Mouse (Mus musculus) limb, embryonic 10.5 days (tissue): ENCODE measurements around the gene Slc16a8. TPM values are rescaled to one million over a fixed set of nuclear protein-coding genes. Genes with fewer than 3 reads are reported as not detected.
A peak's percentile ranks its signal among the peaks of the same experiment; 100 is the strongest.

ENCODE experiments used
- DNase-seq: peaks from one replicate; pipeline ENCODE4 v3.0.0-alpha.2; 2017; ENCODE audit warnings: low spot score
- H3K27ac ChIP-seq: fragments of 300-500 bp; sonication (generic); 2 replicates; pipeline ENCODE4 v1.5.1; 2016; ENCODE audit warnings: mild to moderate bottlenecking
- H3K27me3 ChIP-seq: fragments of 300-500 bp; sonication (generic); 2 replicates; pipeline ENCODE4 v1.6.1; 2016; ENCODE audit warnings: low read depth, mild to moderate bottlenecking; ENCODE audit not compliant: poor library complexity, severe bottlenecking
- H3K36me3 ChIP-seq: fragments of 300-500 bp; sonication (generic); 2 replicates; pipeline ENCODE4 v1.6.1; 2016; ENCODE audit warnings: mild to moderate bottlenecking, moderate library complexity
- H3K4me1 ChIP-seq: fragments of 300-500 bp; sonication (generic); 2 replicates; pipeline ENCODE4 v1.6.1; 2016
- H3K4me3 ChIP-seq: fragments of 300-500 bp; sonication (generic); 2 replicates; pipeline ENCODE4 v1.5.1; 2016; ENCODE audit warnings: mild to moderate bottlenecking, moderate library complexity
- H3K9me3 ChIP-seq: fragments of 300-500 bp; sonication (generic); replicated peaks from 2 replicates; pipeline ENCODE4 v1.6.1; 2016; ENCODE audit warnings: mild to moderate bottlenecking
- WGBS: fragments of 180-500 bp; shearing (Covaris S2); methylation state at CpG from one replicate; pipeline ENCODE4 v1.1.7; 2016; 5-methylcytosine and 5-hydroxymethylcytosine counted together
- polyA plus RNA-seq: library from polyadenylated mRNA; unstranded; fragments of >200 nt; fragmentation: Nextera tagmentation; extraction: Ambion mirVana; gene quantifications from 2 replicates; pipeline ENCODE4 v1.2.1, GENCODE M21; 2016

Slc16a8 gene
- polyA plus RNA-seq, 1 experiment from 2014 or later = not detected

- Histone ChIP-seq H3K4me1 (peaks cover 19% of the 10 kb centered on the region), H3K4me3 (no peak overlapping the region), H3K27ac (no peak overlapping the region), H3K9me3 (no peaks in the 10 kb centered on the region), H3K36me3 (peaks cover 4% of the 10 kb centered on the region), H3K27me3 (no peaks in the 10 kb centered on the region)
- no peak for DNase-seq
- 80% methylated on average over 1 of the region's 1 CpGs for WGBS
These were observed 26.8 kb upstream of the Slc16a8 start for GRCm38 (mm10) chr15:79281389-79281788.

DNA sequence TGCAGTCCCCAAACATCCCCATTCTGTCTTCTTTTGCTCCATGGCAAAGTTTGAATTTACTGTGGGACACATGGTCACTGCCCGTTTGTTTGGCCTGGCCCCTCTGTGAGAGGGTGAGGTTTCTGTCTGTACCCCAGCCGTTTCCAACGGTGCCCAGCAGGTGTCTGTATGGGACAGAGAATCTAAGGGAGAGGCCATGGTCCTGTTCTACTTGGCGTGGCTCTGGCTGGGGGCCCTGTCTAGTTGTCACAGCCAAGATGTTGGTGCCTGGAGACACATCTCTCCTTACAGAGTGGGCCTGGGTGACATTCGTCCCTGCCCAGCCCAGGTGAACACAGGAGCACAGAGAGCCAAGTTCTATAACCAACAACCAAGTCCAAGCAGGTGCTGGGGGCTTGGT lies 26.3 kb upstream of the Slc16a8 start:
- DNase-seq = no peak
- 72% methylated on average over 5 of the region's 5 CpGs for WGBS
- Histone ChIP-seq H3K4me1 (peaks cover 18% of the 10 kb centered on the region), H3K36me3 (no peaks in the 10 kb centered on the region), H3K9me3 (no peaks in the 10 kb centered on the region), H3K27ac (0 out of 2 replicates have a peak overlapping the region, but pooled peaks have one; percentile 4), H3K27me3 (no peaks in the 10 kb centered on the region), H3K4me3 (no peak overlapping the region)

DNA sequence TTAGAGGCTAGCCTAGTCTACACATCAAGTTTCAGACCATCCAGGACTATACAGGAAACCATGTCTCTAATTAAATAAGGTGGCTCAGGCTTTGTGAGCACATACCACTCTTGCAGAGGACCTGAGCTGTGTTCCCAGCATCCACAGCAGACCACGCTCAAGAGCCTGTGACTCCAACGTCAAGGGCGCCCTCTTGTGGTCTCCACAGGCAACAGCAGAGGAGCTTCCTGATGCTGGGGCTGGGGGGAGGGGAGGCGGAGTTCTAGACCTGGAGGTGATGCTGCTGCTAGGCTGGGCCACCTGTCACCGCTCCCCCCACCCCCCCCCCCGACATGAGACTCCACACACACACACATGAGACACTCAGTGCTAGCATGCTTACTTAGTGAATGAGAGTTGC lies 25.6 kb upstream of the Slc16a8 start:
- H3K27ac ChIP-seq = no peak overlapping the region
- no peak for DNase-seq
- no peak overlapping the region for H3K4me3 ChIP-seq
- H3K27me3 ChIP-seq = no peaks in the 10 kb centered on the region
- no peaks in the 10 kb centered on the region for H3K9me3 ChIP-seq
- H3K4me1 ChIP-seq = peaks cover 11% of the 10 kb centered on the region
- H3K36me3 ChIP-seq = no peaks in the 10 kb centered on the region
- 24% methylated on average over 6 of the region's 6 CpGs for WGBS

GRCm38 (mm10) chr15:79277728-79278127 lies 23.2 kb upstream of the Slc16a8 start:
- no peak for DNase-seq
- H3K9me3 ChIP-seq = no peaks in the 10 kb centered on the region
- 70% methylated on average over 10 of the region's 10 CpGs for WGBS

GRCm38 (mm10) chr15:79273020-79273419 lies 18.5 kb upstream of the Slc16a8 start:
- Histone ChIP-seq H3K9me3 (no peaks in the 10 kb centered on the region), H3K36me3 (no peaks in the 10 kb centered on the region), H3K4me3 (no peak overlapping the region), H3K27me3 (peaks cover 38% of the 10 kb centered on the region), H3K4me1 (peaks cover 18% of the 10 kb centered on the region), H3K27ac (no peak overlapping the region)
- DNase-seq = no peak
- WGBS = 65% methylated on average over 10 of the region's 10 CpGs

More at GRCm38 (mm10) chr15:79277728-79278127, 23.2 kb upstream of the Slc16a8 start:
- Histone ChIP-seq H3K4me3 (no peak overlapping the region), H3K27ac (no peak overlapping the region), H3K27me3 (peaks cover 11% of the 10 kb centered on the region; the same call in 1 of the 2 replicates), H3K4me1 (peaks cover 16% of the 10 kb centered on the region), H3K36me3 (no peaks in the 10 kb centered on the region)

- peak; percentile 71 for DNase-seq
- no peaks in the 10 kb centered on the region for H3K9me3 ChIP-seq
- 15% methylated on average over 17 of the region's 17 CpGs for WGBS
- peaks cover 44% of the 10 kb centered on the region for H3K27me3 ChIP-seq
- H3K4me3 ChIP-seq = peak overlapping the region; percentile 49
- H3K27ac ChIP-seq = no peak overlapping the region
- peaks cover 18% of the 10 kb centered on the region for H3K4me1 ChIP-seq
- H3K36me3 ChIP-seq = no peaks in the 10 kb centered on the region
These were observed 16.7 kb upstream of the Slc16a8 start for GRCm38 (mm10) chr15:79271124-79271746.

GRCm38 (mm10) chr15:79270317-79271123 lies 16.0 kb upstream of the Slc16a8 start:
- DNase-seq = peak; percentile 77
- peaks cover 44% of the 10 kb centered on the region for H3K27me3 ChIP-seq

DNA sequence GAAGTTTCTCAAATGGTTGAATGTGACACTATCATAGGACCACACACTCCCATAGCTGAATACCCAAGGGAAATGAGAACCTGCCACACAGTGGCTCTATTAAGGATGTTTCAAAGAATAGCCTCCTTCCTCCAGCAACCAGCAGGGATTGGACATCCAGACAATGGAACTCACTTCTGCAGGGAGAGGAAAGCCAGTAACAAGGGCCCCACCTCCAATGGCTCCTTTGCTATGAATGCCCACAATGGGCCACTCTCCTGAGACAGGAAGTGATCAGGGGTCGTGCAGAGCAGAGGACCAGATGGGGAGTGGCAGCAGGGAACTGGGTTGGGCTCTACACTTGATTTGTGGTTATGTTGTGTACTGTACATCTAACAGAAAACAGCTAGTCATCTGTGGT lies 14.0 kb upstream of the Slc16a8 start:
- H3K4me3 ChIP-seq = no peak overlapping the region
- WGBS = 14% methylated on average over 1 of the region's 1 CpGs
- H3K27ac ChIP-seq = no peak overlapping the region
- no peak for DNase-seq
- H3K4me1 ChIP-seq = peaks cover 14% of the 10 kb centered on the region
- H3K9me3 ChIP-seq = no peaks in the 10 kb centered on the region
- H3K27me3 ChIP-seq = peaks cover 49% of the 10 kb centered on the region
- no peaks in the 10 kb centered on the region for H3K36me3 ChIP-seq

More at GRCm38 (mm10) chr15:79270317-79271123, 16.0 kb upstream of the Slc16a8 start:
- 3% methylated on average over 33 of the region's 33 CpGs for WGBS
- no peaks in the 10 kb centered on the region for H3K9me3 ChIP-seq
- no peaks in the 10 kb centered on the region for H3K36me3 ChIP-seq
- peak overlapping the region; percentile 49 for H3K4me3 ChIP-seq
- no peak overlapping the region; the same call in 1 of the 2 replicates for H3K27ac ChIP-seq
- H3K4me1 ChIP-seq = peaks cover 18% of the 10 kb centered on the region

- DNase-seq = no peak
- WGBS = 76% methylated on average over 4 of the region's 4 CpGs
- Histone ChIP-seq H3K9me3 (no peaks in the 10 kb centered on the region), H3K27ac (no peak overlapping the region), H3K36me3 (no peaks in the 10 kb centered on the region), H3K4me1 (peaks cover 24% of the 10 kb centered on the region), H3K27me3 (peaks cover 62% of the 10 kb centered on the region), H3K4me3 (no peak overlapping the region)
These were observed 10.8 kb upstream of the Slc16a8 start for GRCm38 (mm10) chr15:79265384-79265783.

DNA sequence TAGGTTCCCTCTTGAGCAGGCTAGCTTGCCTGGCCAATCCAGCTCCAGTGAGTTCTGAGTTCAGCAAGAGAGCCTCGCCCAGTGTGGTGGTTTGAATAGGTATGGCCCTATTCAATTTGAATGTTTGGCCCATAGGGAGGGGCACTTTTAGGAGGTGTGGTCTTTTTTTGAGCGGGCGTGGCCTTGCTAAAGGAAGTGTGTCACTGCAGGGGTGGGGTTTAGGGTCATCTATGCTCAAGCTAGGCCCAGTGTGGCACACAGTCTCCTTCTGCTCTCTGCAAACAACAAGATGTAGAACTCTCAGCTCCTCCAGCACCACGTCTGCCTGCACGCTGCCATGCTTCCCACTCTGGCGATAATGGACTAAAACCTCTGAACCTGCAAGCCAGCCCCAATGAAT lies 9.2 kb upstream of the Slc16a8 start:
- Histone ChIP-seq H3K27me3 (peaks cover 66% of the 10 kb centered on the region), H3K36me3 (no peaks in the 10 kb centered on the region), H3K4me3 (no peak overlapping the region), H3K27ac (no peak overlapping the region), H3K4me1 (peaks cover 28% of the 10 kb centered on the region), H3K9me3 (no peaks in the 10 kb centered on the region)
- 92% methylated on average over 6 of the region's 6 CpGs for WGBS
- no peak for DNase-seq

GRCm38 (mm10) chr15:79262786-79263309 lies 8.3 kb upstream of the Slc16a8 start:
- Histone ChIP-seq H3K4me1 (peaks cover 35% of the 10 kb centered on the region), H3K27me3 (peaks cover 66% of the 10 kb centered on the region), H3K9me3 (no peaks in the 10 kb centered on the region), H3K36me3 (no peaks in the 10 kb centered on the region), H3K4me3 (no peak overlapping the region), H3K27ac (no peak overlapping the region)
- no peak for DNase-seq
- WGBS = 99% methylated on average over 3 of the region's 3 CpGs

- no peaks in the 10 kb centered on the region for H3K36me3 ChIP-seq
- peak overlapping the region; percentile 83 for H3K4me3 ChIP-seq
- H3K9me3 ChIP-seq = no peaks in the 10 kb centered on the region
- peak; percentile 61 for DNase-seq
- H3K27ac ChIP-seq = no peak overlapping the region
- H3K4me1 ChIP-seq = peaks cover 35% of the 10 kb centered on the region
- 24% methylated on average over 13 of the region's 13 CpGs for WGBS
- peaks cover 61% of the 10 kb centered on the region for H3K27me3 ChIP-seq
These were observed 7.8 kb upstream of the Slc16a8 start for GRCm38 (mm10) chr15:79262375-79262774.

- peaks cover 35% of the 10 kb centered on the region for H3K4me1 ChIP-seq
- 1% methylated on average over 26 of the region's 28 CpGs for WGBS
- peaks cover 61% of the 10 kb centered on the region for H3K27me3 ChIP-seq
- H3K9me3 ChIP-seq = no peaks in the 10 kb centered on the region
- H3K36me3 ChIP-seq = no peaks in the 10 kb centered on the region
- DNase-seq = peak; percentile 64
- H3K4me3 ChIP-seq = peak overlapping the region; percentile 83
- peak overlapping the region; percentile 77 for H3K27ac ChIP-seq
These were observed 7.2 kb upstream of the Slc16a8 start for GRCm38 (mm10) chr15:79261757-79262156.
